Mouse (Mus musculus): ENCODE measurements around the gene Ticam1.
A peak's percentile ranks its signal among the peaks of the same experiment; 100 is the strongest.

GRCm38 (mm10) chr17:56256239-56256881, 20.2 kb downstream of the Ticam1 start, which contains the start of gene Fem1a:
- TF ChIP-seq POLR2A (IDR thresholded peaks at IDR 0.05; ENCODE audit: insufficient read depth, low read depth, low read length): 0 out of 2 replicates have a peak, but pooled peaks have one; percentile 23
- no peak for TF ChIP-seq CTCF (IDR thresholded peaks at IDR 0.05; ENCODE audit: insufficient read depth, low read depth, low read length)
